25 mouse cellular contexts compared by ENCODE assay signal in the genomic region with DNA sequence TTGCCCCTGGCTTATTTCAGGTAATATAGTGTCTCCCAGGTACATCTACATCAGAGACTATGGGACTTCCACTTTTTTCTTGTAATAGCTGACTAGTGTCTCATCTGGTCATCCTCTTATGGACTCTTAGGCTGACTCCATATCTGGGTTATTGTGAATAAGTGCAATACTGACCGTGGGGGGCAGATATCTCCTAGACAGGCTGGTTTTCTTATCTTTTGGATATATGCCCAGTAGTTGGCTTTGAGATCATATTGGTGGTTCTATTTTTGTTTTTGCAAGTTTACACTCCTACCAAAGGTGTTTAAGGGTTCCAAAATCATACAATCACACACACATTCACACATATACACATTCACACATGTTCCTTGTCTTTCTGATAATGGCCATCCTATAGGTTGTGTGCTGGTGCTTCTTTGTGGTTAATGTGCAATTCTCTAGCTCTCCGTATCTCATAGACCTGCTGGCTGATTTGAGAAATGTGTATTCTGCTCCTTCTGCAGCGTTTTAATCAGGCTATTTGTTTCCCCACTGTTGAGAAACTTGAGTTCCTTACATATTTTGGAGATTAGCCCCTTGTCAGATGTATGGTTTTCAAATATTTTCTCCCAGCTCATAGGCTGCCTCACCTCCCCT. TPM values are rescaled to one million over a fixed set of nuclear protein-coding genes. Genes with fewer than 3 reads are reported as not detected.
A peak's percentile ranks its signal among the peaks of the same experiment; 100 is the strongest.
DNase-seq lines count a peak whose midpoint lies in the region; ATAC-seq and TF ChIP-seq lines count a peak whose summit lies in the region.
"Had no signal": no experiment of that assay in that cellular context is flagged by ENCODE, and none has a peak within 500 bp of the region (broad histone marks: within the 10 kb centered on the region; RNA-seq: fewer than 3 reads in every experiment).

No protein-coding gene starts in this region.

- no peak overlapping the region for H3K4me2 ChIP-seq in liver, postnatal 0 days (ENCODE audit: low read depth, low read length)
- H3K4me2 ChIP-seq: embryonic facial prominence, embryonic 12.5 days; embryonic facial prominence, embryonic 15.5 days; heart, embryonic 11.5 days; hindbrain, embryonic 13.5 days; intestine, embryonic 15.5 days had no signal

- H3K27ac ChIP-seq in liver, postnatal 0 days (ENCODE audit: low read depth): no peak overlapping the region
- H3K27ac ChIP-seq: embryonic facial prominence, embryonic 12.5 days; embryonic facial prominence, embryonic 15.5 days; gastrocnemius, adult 2 months; hindbrain, embryonic 10.5 days; hindbrain, embryonic 13.5 days; intestine, embryonic 15.5 days had no signal

- no peak for TF ChIP-seq CTCF in liver, postnatal 0 days (IDR thresholded peaks at IDR 0.05; ENCODE audit: low read depth)

- H3K27me3 ChIP-seq in liver, postnatal 0 days (ENCODE audit: insufficient read depth, low read length): 0 out of 2 replicates have a peak, but pooled peaks cover 5% of the 10 kb centered on the region
- H3K27me3 ChIP-seq: embryonic facial prominence, embryonic 15.5 days; intestine, embryonic 15.5 days had no signal

- DNase-seq in liver, postnatal 0 days: no peak
- DNase-seq in liver (no peak), NIH3T3 (ENCODE audit: low read depth) (peak; percentile 36)
- no peak for DNase-seq in spleen, postnatal 4 days (ENCODE audit: low spot score in 2 of 2)
- DNase-seq in embryo, embryonic 9.5 days (ENCODE audit: extremely low spot score): no peak
- no peak for DNase-seq in layer of hippocampus, adult 9-11 months
- DNase-seq: adrenal gland, adult 2 months; adrenal gland, postnatal 14 days; cerebellum, adult 11 months; cerebellum, adult 2 months; cerebellum, postnatal 10 days; cerebellum, postnatal 36 days; forebrain, postnatal 0 days; gastrocnemius, adult 2 months; gastrocnemius, postnatal 25 days; kidney, adult 11 months had no signal

- H3K9me3 ChIP-seq in liver, postnatal 0 days (ENCODE audit: low read length): no peaks in the 10 kb centered on the region
- H3K9me3 ChIP-seq: embryonic facial prominence, embryonic 12.5 days; embryonic facial prominence, embryonic 15.5 days; hindbrain, embryonic 10.5 days; hindbrain, embryonic 13.5 days; intestine, embryonic 15.5 days had no signal

- H3K4me3 ChIP-seq in liver, postnatal 0 days (ENCODE audit: low read depth, low read length): no peak overlapping the region
- H3K4me3 ChIP-seq: embryonic facial prominence, embryonic 12.5 days; embryonic facial prominence, embryonic 15.5 days; gastrocnemius, adult 2 months; hindbrain, embryonic 10.5 days; hindbrain, embryonic 13.5 days; intestine, embryonic 15.5 days had no signal

- no peak for ATAC-seq in liver, postnatal 0 days
- 0 out of 2 replicates have a peak, but pooled peaks have one; percentile 18 for ATAC-seq in common myeloid progenitor, adult 5-6 weeks (replicated peaks; ENCODE audit: low read depth, poor library complexity, severe bottlenecking)
- ATAC-seq: forebrain, embryonic 14.5 days; forebrain, postnatal 0 days; hindbrain, embryonic 16.5 days; intestine, embryonic 15.5 days had no signal

- TF ChIP-seq EP300 in liver, postnatal 0 days (IDR thresholded peaks at IDR 0.05; ENCODE audit: low read depth): peak; percentile 23; the same call in 1 of the 2 replicates

- H3K9ac ChIP-seq in liver, postnatal 0 days (replicated peaks): no peak overlapping the region
- H3K9ac ChIP-seq: embryonic facial prominence, embryonic 12.5 days; embryonic facial prominence, embryonic 15.5 days; forebrain, postnatal 0 days; hindbrain, embryonic 13.5 days; intestine, embryonic 15.5 days had no signal

- H3K4me1 ChIP-seq in liver, postnatal 0 days (ENCODE audit: insufficient read depth): peaks cover 10% of the 10 kb centered on the region; the same call in 1 of the 2 replicates
- H3K4me1 ChIP-seq: intestine, embryonic 15.5 days had no signal

- 22% methylated on average over 3 of the region's 3 CpGs for WGBS in liver, postnatal 0 days (ENCODE audit: insufficient replicate concordance)

- no peaks in the 10 kb centered on the region for H3K36me3 ChIP-seq in liver, postnatal 0 days (replicated peaks; ENCODE audit: insufficient read depth, low read length)
- H3K36me3 ChIP-seq: embryonic facial prominence, embryonic 12.5 days; embryonic facial prominence, embryonic 15.5 days; hindbrain, embryonic 10.5 days; hindbrain, embryonic 13.5 days; intestine, embryonic 15.5 days had no signal

RNA-seq across cellular contexts. Expression of a gene that starts 20.5 kb away (rescaled TPM):
- polyA plus RNA-seq in liver, postnatal 0 days (2015; fragmentation: Nextera tagmentation; extraction: Ambion mirVana): 2.2 and 3.0 TPM in 2 replicates
- total RNA-seq in common myeloid progenitor, adult 5-6 weeks (2017): 16.8 and 39.4 TPM in 2 replicates
